Mouse (Mus musculus) common myeloid progenitor, adult 5-6 weeks (primary cell): ENCODE results near the gene Ndufs7. TPM values are rescaled to one million over a fixed set of nuclear protein-coding genes. Genes with fewer than 3 reads are reported as not detected.
"Not testable (repeated sequence)": the region's sequence is repeated elsewhere in the genome, so short reads cannot be mapped to it uniquely, and the experiment has no call there.

Experiments used
- ATAC-seq: replicated peaks from 2 replicates; pipeline ENCODE4 v1.8.0; 2016; ENCODE audit warnings: low read depth, mild to moderate bottlenecking, moderate TSS enrichment, inconsistent platforms; ENCODE audit not compliant: poor library complexity, severe bottlenecking
- total RNA-seq: library from RNA; stranded (forward); fragments of 200-1000, 187-1606 nt; gene quantifications from 2 replicates; pipeline ENCODE4 v1.2.3, GENCODE M21; 2017

The Ndufs7 gene
- 101 and 121 TPM in 2 replicates for total RNA-seq

- ATAC-seq = peak; percentile 77
Observed at GRCm38 (mm10) chr10:80248971-80249640, at the start of gene Ndufs7. Gene Ndufs7 (plus strand): TSS chr10:80249121.

GRCm38 (mm10) chr10:80199440-80200008 is 49.4 kb upstream of the Ndufs7 start:
- ATAC-seq = peak; percentile 100

- ATAC-seq = no peak
Observed at GRCm38 (mm10) chr10:80200485-80200884, 48.4 kb upstream of the Ndufs7 start.

- ATAC-seq = no peak
Observed at GRCm38 (mm10) chr10:80204055-80204454, 44.9 kb upstream of the Ndufs7 start.

DNA sequence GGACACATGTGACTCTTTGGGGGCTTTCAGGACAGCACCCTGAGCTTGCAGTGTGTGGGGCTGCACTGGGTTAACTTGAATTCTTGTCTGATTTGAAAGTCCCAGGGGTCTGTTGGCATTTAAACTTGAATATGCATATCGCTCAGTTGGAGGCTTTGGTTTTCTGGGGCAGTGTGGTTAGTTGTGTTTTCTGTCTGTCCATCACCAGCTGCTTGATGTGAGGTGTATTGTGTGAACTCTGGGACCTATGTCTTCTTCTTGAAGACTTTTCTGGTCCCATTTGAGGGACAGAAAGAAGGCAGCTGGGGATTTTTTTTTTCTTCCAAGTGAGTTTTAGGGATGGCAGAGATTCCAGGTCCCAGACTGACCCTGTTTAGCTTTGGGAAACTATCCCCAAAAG is 41.7 kb upstream of the Ndufs7 start:
- no peak for ATAC-seq

DNA sequence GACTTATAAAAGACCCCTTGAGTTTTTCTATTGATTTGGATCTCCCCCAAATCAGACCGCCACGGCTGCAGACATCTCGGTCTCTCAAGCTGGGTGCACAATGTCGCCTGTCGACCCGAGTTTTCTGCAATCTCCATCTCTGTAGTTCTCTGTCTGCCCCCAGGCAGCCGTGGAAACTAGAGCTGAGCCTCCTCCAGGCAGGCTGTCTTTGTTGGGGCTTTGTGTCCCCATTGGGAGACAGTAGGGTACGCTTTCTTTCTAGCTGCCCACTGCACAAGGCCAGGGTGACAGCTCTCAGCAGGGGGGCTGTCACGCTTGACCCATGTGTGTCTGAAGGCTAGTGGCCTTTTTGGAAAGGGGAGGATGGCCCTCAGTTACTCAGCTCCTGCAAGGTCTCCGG is 41.2 kb upstream of the Ndufs7 start:
- ATAC-seq = no peak

GRCm38 (mm10) chr10:80208248-80208647 is 40.7 kb upstream of the Ndufs7 start:
- ATAC-seq = no peak

GRCm38 (mm10) chr10:80208841-80209371 is 40.0 kb upstream of the Ndufs7 start:
- ATAC-seq = no peak

GRCm38 (mm10) chr10:80211547-80212103 is 37.3 kb upstream of the Ndufs7 start:
- ATAC-seq = not testable (repeated sequence)

GRCm38 (mm10) chr10:80215048-80215772 is 33.7 kb upstream of the Ndufs7 start:
- ATAC-seq = 0 out of 2 replicates have a peak, but pooled peaks have one; percentile 32

DNA sequence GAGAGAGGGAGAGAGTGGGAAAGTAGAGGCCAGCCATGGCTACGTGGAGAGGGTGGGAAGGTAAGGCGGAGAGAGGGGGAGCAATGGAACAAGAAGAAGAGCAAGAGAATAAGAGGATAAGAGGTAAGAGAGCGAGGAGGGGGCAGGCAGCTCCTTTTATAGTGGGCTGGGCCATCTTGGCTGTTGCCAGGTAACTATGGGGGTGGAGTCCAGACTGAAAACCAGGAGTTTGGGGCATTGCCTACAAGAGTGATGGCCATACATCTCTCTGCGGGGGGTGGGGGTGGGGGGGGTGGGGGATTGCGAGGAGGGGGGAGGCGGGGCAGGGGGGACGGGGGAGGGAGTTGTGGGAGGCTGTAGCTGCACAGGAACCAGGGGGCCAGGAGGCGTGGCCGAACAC is 28.2 kb upstream of the Ndufs7 start:
- ATAC-seq = no peak

- ATAC-seq = not testable (repeated sequence)
Observed at GRCm38 (mm10) chr10:80223137-80223536, 25.8 kb upstream of the Ndufs7 start.

GRCm38 (mm10) chr10:80226071-80226415 is 22.9 kb upstream of the Ndufs7 start:
- no peak for ATAC-seq

GRCm38 (mm10) chr10:80226416-80227165 is 22.3 kb upstream of the Ndufs7 start, which contains the start of gene Mum1:
Gene Mum1 (plus strand): TSS chr10:80226434.
- peak; percentile 99 for ATAC-seq

- no peak for ATAC-seq
Observed at GRCm38 (mm10) chr10:80227166-80227539, 21.8 kb upstream of the Ndufs7 start.

GRCm38 (mm10) chr10:80227877-80228775 is 20.8 kb upstream of the Ndufs7 start:
- ATAC-seq = no peak

DNA sequence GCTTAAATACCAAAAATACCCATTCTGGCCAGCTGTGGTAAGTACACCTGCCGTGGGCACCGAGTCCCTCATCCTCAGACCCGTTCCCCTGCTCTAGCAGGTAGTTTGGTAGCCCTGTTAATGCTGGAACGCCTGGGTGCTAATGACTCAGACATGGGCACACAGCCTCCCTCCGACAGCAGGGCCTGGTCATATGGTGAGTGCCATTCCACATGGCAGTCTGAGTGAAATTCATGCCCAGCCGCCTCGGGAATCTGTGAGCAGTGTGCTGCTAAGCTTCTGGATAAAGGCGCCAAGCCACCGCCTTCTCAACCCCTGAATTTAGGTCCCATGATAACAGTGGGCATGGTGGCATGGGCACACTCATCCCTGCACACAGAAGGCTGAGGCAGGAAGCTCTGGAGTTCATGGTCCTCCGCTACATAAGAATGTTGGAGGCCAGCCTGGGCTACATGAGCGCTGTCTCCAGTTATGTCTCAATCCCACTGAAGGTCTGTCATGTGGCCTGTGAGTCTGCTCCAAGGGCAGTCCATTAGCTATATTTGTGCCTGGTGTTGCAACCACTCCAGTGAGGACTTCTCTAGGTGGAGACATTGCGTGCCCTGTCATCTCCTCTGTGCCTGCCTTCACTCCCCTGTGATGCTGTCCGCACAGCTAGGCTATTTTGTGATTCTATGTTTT is 12.6 kb upstream of the Ndufs7 start:
- ATAC-seq = no peak

DNA sequence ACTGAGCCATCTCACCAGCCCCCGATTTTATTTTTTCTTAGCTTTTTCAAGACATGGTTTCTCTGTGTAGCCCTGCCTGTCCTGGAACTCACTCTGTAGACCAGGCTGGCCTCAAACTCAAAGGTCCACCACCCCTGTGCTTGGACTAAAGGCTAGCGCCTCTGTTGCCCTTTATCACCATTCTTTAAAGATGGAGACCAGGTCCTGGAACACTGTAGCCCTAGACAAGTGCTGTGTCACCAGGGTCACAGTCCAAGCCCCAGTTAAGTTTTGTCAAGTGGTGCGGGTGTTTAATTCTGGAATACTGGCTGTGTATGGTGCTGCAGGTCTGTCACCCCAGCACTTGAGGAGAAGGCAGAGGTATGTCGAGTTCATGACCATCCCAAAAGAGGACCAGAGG is 11.9 kb upstream of the Ndufs7 start:
- ATAC-seq = no peak

- ATAC-seq = no peak
Observed at GRCm38 (mm10) chr10:80238306-80238705, 10.6 kb upstream of the Ndufs7 start.
